Mouse (Mus musculus) gastrocnemius, postnatal 10 days (tissue): Measurements from ENCODE around the gene Rnf166. TPM values are rescaled to one million over a fixed set of nuclear protein-coding genes. Genes with fewer than 3 reads are reported as not detected.

Experiments
- DNase-seq: peaks from one replicate; pipeline ENCODE4 v3.0.0; 2021; ENCODE audit warnings: mixed read lengths
- long read RNA-seq, 2 experiments: library from polyadenylated mRNA; stranded (forward); transcript quantifications; one replicate each; pipeline ENCODE4 v2.0.0; 2021
- total RNA-seq, 2 experiments: library from RNA; stranded (reverse); gene quantifications; 2 replicates each; pipeline ENCODE4 v1.2.3; 2021

Rnf166 gene
- total RNA-seq: 10 to 100 TPM; 26.2 to 28.0 TPM
- long read RNA-seq, experiment 1, transcript Rnf166-201 (6 exons, 1,783 nt): major isoform, 31 of 34 reads
- long read RNA-seq, experiment 1, partial matches to known transcripts: 0 of 34 reads
- long read RNA-seq, experiment 1, other reads (novel, unspliced or antisense): 3 of 34 reads
- long read RNA-seq, experiment 2, transcript Rnf166-201 (6 exons, 1,783 nt): major isoform, 45 of 53 reads
- long read RNA-seq, experiment 2, partial matches to known transcripts: 6 of 53 reads
- long read RNA-seq, experiment 2, other reads (novel, unspliced or antisense): 2 of 53 reads

GRCm38 (mm10) chr8:122475580-122476320, at the start of gene Rnf166, which contains the start of gene Ctu2:
Gene Rnf166, minus strand, starts transcription at chr8:122476064.
Gene Ctu2, plus strand, starts transcription at chr8:122476143.
- peak; percentile 95 for DNase-seq

GRCm38 (mm10) chr8:122525004-122525403, 49.1 kb upstream of the Rnf166 start:
- no peak for DNase-seq

GRCm38 (mm10) chr8:122524506-122524905, 48.6 kb upstream of the Rnf166 start:
- peak; percentile 18 for DNase-seq

GRCm38 (mm10) chr8:122523652-122524360, 47.9 kb upstream of the Rnf166 start:
- DNase-seq: peak; percentile 28

- DNase-seq: peak; percentile 38
Observed at GRCm38 (mm10) chr8:122522796-122523651, 47.2 kb upstream of the Rnf166 start.

- DNase-seq: no peak
Observed at GRCm38 (mm10) chr8:122520611-122521010, 44.7 kb upstream of the Rnf166 start.

GRCm38 (mm10) chr8:122517541-122518190, 41.8 kb upstream of the Rnf166 start:
- no peak for DNase-seq

GRCm38 (mm10) chr8:122515699-122516098, 39.8 kb upstream of the Rnf166 start:
- DNase-seq: no peak

- no peak for DNase-seq
Observed at GRCm38 (mm10) chr8:122512392-122512791, 36.5 kb upstream of the Rnf166 start.

- DNase-seq: peak; percentile 72
Observed at GRCm38 (mm10) chr8:122511552-122511951, 35.7 kb upstream of the Rnf166 start.

GRCm38 (mm10) chr8:122500856-122501255, 25.0 kb upstream of the Rnf166 start:
- peak; percentile 81 for DNase-seq

GRCm38 (mm10) chr8:122497912-122498311, 22.0 kb upstream of the Rnf166 start:
- no peak for DNase-seq

GRCm38 (mm10) chr8:122497016-122497734, 21.3 kb upstream of the Rnf166 start:
- DNase-seq: no peak

GRCm38 (mm10) chr8:122488387-122488786, 12.5 kb upstream of the Rnf166 start:
- DNase-seq: no peak

GRCm38 (mm10) chr8:122484831-122485230, 9.0 kb upstream of the Rnf166 start:
- DNase-seq: no peak

- no peak for DNase-seq
Observed at GRCm38 (mm10) chr8:122483877-122484276, 8.0 kb upstream of the Rnf166 start.

GRCm38 (mm10) chr8:122482448-122482847, 6.6 kb upstream of the Rnf166 start:
- DNase-seq: no peak

GRCm38 (mm10) chr8:122474951-122475560, 808 bp downstream of the Rnf166 start:
- DNase-seq: peak; percentile 41

GRCm38 (mm10) chr8:122473911-122474421, 1.9 kb downstream of the Rnf166 start:
- no peak for DNase-seq

- DNase-seq: no peak
Observed at GRCm38 (mm10) chr8:122470691-122471090, 5.2 kb downstream of the Rnf166 start.
